Mouse (Mus musculus) stomach, postnatal 0 days (tissue): Measurements from ENCODE around the gene Alox5ap.
A peak's percentile ranks its signal among the peaks of the same experiment; 100 is the strongest.

Experiments
- CTCF ChIP-seq: IDR thresholded peaks from 2 replicates; pipeline ENCODE4 v1.5.1; 2016; ENCODE audit warnings: antibody characterized with exemption, low read depth, mild to moderate bottlenecking, moderate library complexity
- EP300 ChIP-seq: optimal IDR thresholded peaks from 2 replicates; pipeline ENCODE3; 2016; ENCODE audit warnings: antibody characterized with exemption

DNA sequence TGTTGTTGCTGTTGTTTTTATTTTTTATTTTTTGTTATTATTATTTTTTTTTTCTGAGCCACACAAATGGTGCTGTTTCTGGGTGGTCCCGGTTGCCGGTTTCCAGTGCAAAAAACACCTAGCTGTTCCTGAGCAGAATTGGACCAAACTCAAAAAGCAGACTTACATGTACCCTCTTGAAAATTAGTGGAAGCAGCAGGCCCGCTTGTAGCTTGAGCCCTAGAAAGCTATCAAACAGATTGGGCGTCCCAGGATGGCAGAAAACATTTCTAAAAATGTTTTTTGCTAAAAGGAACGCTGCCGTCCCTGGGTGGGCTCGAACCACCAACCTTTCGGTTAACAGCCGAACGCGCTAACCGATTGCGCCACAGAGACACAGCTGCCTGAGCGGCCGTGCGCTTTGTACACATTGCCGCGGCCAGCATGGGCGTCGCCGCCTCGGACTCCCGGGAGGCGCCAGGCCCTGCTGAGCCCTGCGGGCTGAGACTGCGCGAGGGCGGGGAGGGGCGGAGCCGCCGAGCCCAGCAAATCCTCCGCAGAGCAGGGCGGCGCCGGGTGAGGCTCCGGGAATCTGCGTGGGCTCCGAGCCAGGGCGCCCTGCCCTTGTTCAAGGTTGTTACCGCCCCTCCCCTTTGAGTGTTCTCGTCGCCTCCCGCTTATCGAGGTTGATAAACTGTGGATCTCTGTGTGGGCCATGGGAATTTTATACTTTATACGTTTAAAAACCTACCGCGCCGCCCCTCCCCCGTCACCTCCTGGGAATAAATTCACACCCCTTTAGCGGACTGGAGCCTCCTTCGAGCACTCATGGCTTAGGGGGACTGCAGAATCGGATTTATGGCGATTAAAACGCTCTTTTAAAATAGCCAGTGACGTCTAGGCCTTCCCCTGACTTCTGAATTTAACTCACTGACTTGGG lies 35.6 kb upstream of the Alox5ap start:
- no peak; the same call in 1 of the 2 replicates for TF ChIP-seq CTCF
- peak; percentile 48 for TF ChIP-seq EP300
